Mouse (Mus musculus) CH12.LX (cell line): ENCODE results near the gene Usp39.

Source experiments
- RCOR1 ChIP-seq: conservative IDR thresholded peaks from 2 replicates; pipeline ENCODE4 v1.6.1; 2012; ENCODE audit warnings: low read depth, mild to moderate bottlenecking, inconsistent platforms, low read length, improper control_type of control experiment
- TBP ChIP-seq: conservative IDR thresholded peaks from 2 replicates; pipeline ENCODE4 v1.6.1; 2011; ENCODE audit warnings: low read depth, low read length, improper control_type of control experiment

GRCm38 (mm10) chr6:72330133-72330532 is 14.9 kb downstream of the Usp39 start:
- TF ChIP-seq TBP (no peak), RCOR1 (no peak)
